Mouse (Mus musculus) stomach, embryonic 14.5 days (tissue): ENCODE results near the gene Lrrc18. TPM values are rescaled to one million over a fixed set of nuclear protein-coding genes. Genes with fewer than 3 reads are reported as not detected.

ENCODE experiments used
- ATAC-seq: fragments of 200-750 bp; cut with Nextera tagmentation; 2 replicates; pipeline ENCODE4 v1.8.0; 2017; ENCODE audit warnings: low read depth, moderate TSS enrichment; ENCODE audit not compliant: insufficient number of reproducible peaks, insufficient read depth, low FRiP score
- H3K27ac ChIP-seq: fragments of 300-500 bp; sonication (generic); 2 replicates; pipeline ENCODE4 v1.5.1; 2014; ENCODE audit warnings: mild to moderate bottlenecking, low read length, moderate library complexity, mixed read lengths
- H3K27me3 ChIP-seq: fragments of 300-500 bp; sonication (generic); 2 replicates; pipeline ENCODE4 v1.6.1; 2014; ENCODE audit warnings: low read length, control low read depth, mixed read lengths; ENCODE audit not compliant: control insufficient read depth, insufficient read depth
- H3K36me3 ChIP-seq: fragments of 300-500 bp; sonication (generic); 2 replicates; pipeline ENCODE4 v1.6.1; 2014; ENCODE audit warnings: mild to moderate bottlenecking, control low read depth, low read length, moderate library complexity, mixed read lengths; ENCODE audit not compliant: control insufficient read depth, insufficient read depth
- H3K4me1 ChIP-seq: fragments of 300-500 bp; sonication (generic); 2 replicates; pipeline ENCODE4 v1.6.1; 2014; ENCODE audit warnings: low read length, control low read depth, mixed read lengths; ENCODE audit not compliant: control insufficient read depth, insufficient read depth
- H3K4me2 ChIP-seq: fragments of 300-500 bp; sonication (generic); replicated peaks from 2 replicates; pipeline ENCODE4 v1.6.1; 2014; ENCODE audit warnings: low read depth, low read length, control low read depth
- H3K4me3 ChIP-seq: fragments of 300-500 bp; sonication (generic); 2 replicates; pipeline ENCODE4 v1.5.1; 2014; ENCODE audit warnings: low read depth, low read length, control low read depth
- H3K9ac ChIP-seq: fragments of 300-500 bp; sonication (generic); replicated peaks from 2 replicates; pipeline ENCODE4 v1.6.1; 2014; ENCODE audit warnings: low read depth, mild to moderate bottlenecking, control low read depth, low read length, moderate library complexity, mixed read lengths
- H3K9me3 ChIP-seq: fragments of 300-500 bp; sonication (generic); 2 replicates; pipeline ENCODE4 v1.6.1; 2016; ENCODE audit warnings: low read depth, low read length, control low read depth; ENCODE audit not compliant: control insufficient read depth
- WGBS: fragments of 180-500 bp; shearing (Covaris S2); extraction: QIAGEN DNeasy Blood & Tissue Kit; methylation state at CpG from one replicate; pipeline ENCODE4 v1.1.7; 2014; 5-methylcytosine and 5-hydroxymethylcytosine counted together
- polyA plus RNA-seq: library from polyadenylated mRNA; unstranded; fragments of >200 nt; fragmentation: Nextera tagmentation; extraction: Ambion mirVana; gene quantifications from 2 replicates; pipeline ENCODE4 v1.2.1, GENCODE M21; 2014

Lrrc18 gene
- polyA plus RNA-seq, 1 experiment from 2014 or later: 0.16 TPM

DNA sequence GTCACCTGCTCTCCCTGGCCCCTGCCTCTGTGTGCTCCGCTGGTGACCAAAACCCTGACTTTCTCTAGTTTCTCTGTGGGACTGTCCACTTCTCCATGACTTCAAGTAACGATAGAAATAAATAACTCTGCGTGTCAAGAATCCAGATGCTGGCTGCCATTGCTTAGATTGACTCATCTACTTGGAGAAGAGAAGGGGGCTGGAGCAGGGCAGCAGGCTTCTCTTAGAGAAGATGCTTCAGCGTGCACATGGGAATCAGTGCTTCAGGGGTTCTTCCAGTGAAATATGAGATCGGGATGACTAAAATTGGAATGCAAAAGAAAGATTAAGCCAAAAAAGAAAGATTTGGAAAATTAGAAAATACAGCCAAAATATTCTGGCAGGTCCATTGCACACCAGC lies 28.4 kb downstream of the Lrrc18 start:
- H3K4me3 ChIP-seq: no peak overlapping the region
- no peak overlapping the region for H3K4me2 ChIP-seq
- no peak overlapping the region for H3K9ac ChIP-seq
- no peaks in the 10 kb centered on the region for H3K36me3 ChIP-seq
- H3K4me1 ChIP-seq: no peaks in the 10 kb centered on the region
- H3K27ac ChIP-seq: no peak overlapping the region
- ATAC-seq: no peak
- WGBS: 45% methylated on average over 5 of the region's 5 CpGs
- no peaks in the 10 kb centered on the region for H3K9me3 ChIP-seq
- H3K27me3 ChIP-seq: no peaks in the 10 kb centered on the region

GRCm38 (mm10) chr14:33030849-33031248 lies 39.7 kb downstream of the Lrrc18 start:
- no peaks in the 10 kb centered on the region for H3K27me3 ChIP-seq
- no peak overlapping the region for H3K4me3 ChIP-seq
- no peak overlapping the region for H3K4me2 ChIP-seq
- H3K4me1 ChIP-seq: no peaks in the 10 kb centered on the region
- no peaks in the 10 kb centered on the region for H3K9me3 ChIP-seq
- H3K9ac ChIP-seq: no peak overlapping the region
- H3K27ac ChIP-seq: no peak overlapping the region
- H3K36me3 ChIP-seq: no peaks in the 10 kb centered on the region
- ATAC-seq: no peak
- 82% methylated on average over 3 of the region's 3 CpGs for WGBS

DNA sequence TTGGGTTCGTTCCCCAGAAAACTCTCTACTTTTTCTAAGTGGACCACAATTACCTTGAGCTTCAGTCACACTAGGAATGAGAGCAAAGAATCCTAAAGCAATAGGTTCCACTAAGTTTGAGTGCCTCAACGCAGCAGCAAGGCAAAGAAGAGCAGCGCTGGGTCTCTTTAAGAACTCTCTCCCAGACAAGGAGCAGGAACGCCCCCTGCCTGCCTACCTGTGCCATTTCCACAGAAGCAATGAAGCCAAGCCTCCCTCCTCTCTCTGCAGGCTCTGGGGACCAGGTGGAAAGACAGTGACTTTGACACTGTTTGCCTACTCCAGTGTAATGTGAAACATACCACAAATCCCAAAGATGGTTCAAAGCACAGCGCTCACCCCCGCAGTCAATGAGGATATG lies 42.2 kb downstream of the Lrrc18 start:
- H3K36me3 ChIP-seq: no peaks in the 10 kb centered on the region
- no peak for ATAC-seq
- H3K9me3 ChIP-seq: no peaks in the 10 kb centered on the region
- H3K27me3 ChIP-seq: no peaks in the 10 kb centered on the region
- H3K27ac ChIP-seq: no peak overlapping the region
- H3K4me1 ChIP-seq: no peaks in the 10 kb centered on the region
- H3K4me3 ChIP-seq: no peak overlapping the region
- H3K4me2 ChIP-seq: no peak overlapping the region
- WGBS: 33% methylated on average over 6 of the region's 6 CpGs
- no peak overlapping the region for H3K9ac ChIP-seq

- no peak for ATAC-seq
- no peak overlapping the region for H3K4me2 ChIP-seq
- H3K4me1 ChIP-seq: no peaks in the 10 kb centered on the region
- no peaks in the 10 kb centered on the region for H3K9me3 ChIP-seq
- no peak overlapping the region for H3K4me3 ChIP-seq
- H3K9ac ChIP-seq: no peak overlapping the region
- no peak overlapping the region for H3K27ac ChIP-seq
- WGBS: 58% methylated on average over 5 of the region's 5 CpGs
- no peaks in the 10 kb centered on the region for H3K36me3 ChIP-seq
- no peaks in the 10 kb centered on the region for H3K27me3 ChIP-seq
These were observed 44.2 kb downstream of the Lrrc18 start for GRCm38 (mm10) chr14:33035386-33035785.

DNA sequence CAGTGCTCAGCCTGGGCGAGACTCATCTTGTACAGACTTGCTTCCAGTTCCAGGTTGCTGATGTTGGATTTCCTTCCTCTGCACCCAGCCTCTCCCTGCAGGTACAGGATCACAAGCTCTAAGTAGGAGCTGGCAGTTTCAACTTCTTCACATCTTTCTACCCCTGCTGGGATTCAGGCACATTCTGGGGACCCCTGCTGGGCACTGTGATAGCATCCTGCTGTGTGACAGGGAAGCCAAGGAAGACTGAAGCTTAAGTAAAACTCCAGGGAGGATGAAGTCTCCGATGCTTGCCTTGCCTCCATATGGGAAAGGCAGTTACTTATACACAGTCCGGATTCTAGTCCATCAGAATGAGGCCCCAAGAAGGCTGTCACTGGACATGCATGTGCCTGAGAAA lies 45.6 kb downstream of the Lrrc18 start:
- Histone ChIP-seq H3K27ac (no peak overlapping the region), H3K4me2 (no peak overlapping the region), H3K4me3 (no peak overlapping the region), H3K9me3 (no peaks in the 10 kb centered on the region), H3K9ac (no peak overlapping the region), H3K4me1 (no peaks in the 10 kb centered on the region), H3K36me3 (no peaks in the 10 kb centered on the region), H3K27me3 (no peaks in the 10 kb centered on the region)
- no peak for ATAC-seq
- WGBS: 51% methylated on average over 3 of the region's 3 CpGs

GRCm38 (mm10) chr14:33045217-33045616 lies 54.0 kb downstream of the Lrrc18 start:
- Histone ChIP-seq H3K4me1 (no peaks in the 10 kb centered on the region), H3K4me3 (no peak overlapping the region), H3K36me3 (no peaks in the 10 kb centered on the region), H3K9me3 (no peaks in the 10 kb centered on the region), H3K9ac (no peak overlapping the region), H3K27me3 (no peaks in the 10 kb centered on the region), H3K4me2 (no peak overlapping the region), H3K27ac (no peak overlapping the region)
- ATAC-seq: no peak
- 87% methylated on average over 3 of the region's 3 CpGs for WGBS

- Histone ChIP-seq H3K4me3 (no peak overlapping the region), H3K27me3 (no peaks in the 10 kb centered on the region), H3K9me3 (no peaks in the 10 kb centered on the region), H3K36me3 (no peaks in the 10 kb centered on the region), H3K9ac (no peak overlapping the region), H3K4me2 (no peak overlapping the region), H3K4me1 (no peaks in the 10 kb centered on the region), H3K27ac (no peak overlapping the region)
- 53% methylated on average over 8 of the region's 8 CpGs for WGBS
- ATAC-seq: no peak
These were observed 62.3 kb downstream of the Lrrc18 start for GRCm38 (mm10) chr14:33053441-33053840.

GRCm38 (mm10) chr14:33058881-33059660 lies 67.9 kb downstream of the Lrrc18 start:
- Histone ChIP-seq H3K9me3 (no peaks in the 10 kb centered on the region), H3K36me3 (no peaks in the 10 kb centered on the region), H3K9ac (no peak overlapping the region), H3K4me2 (no peak overlapping the region), H3K27me3 (no peaks in the 10 kb centered on the region), H3K4me1 (no peaks in the 10 kb centered on the region), H3K27ac (no peak overlapping the region), H3K4me3 (no peak overlapping the region)
- WGBS: 92% methylated on average over 7 of the region's 7 CpGs
- ATAC-seq: no peak

- H3K27ac ChIP-seq: no peak overlapping the region
- no peak overlapping the region for H3K4me3 ChIP-seq
- 81% methylated on average over 5 of the region's 5 CpGs for WGBS
These were observed 71.8 kb downstream of the Lrrc18 start for GRCm38 (mm10) chr14:33062996-33063395.

More at GRCm38 (mm10) chr14:33062996-33063395, 71.8 kb downstream of the Lrrc18 start:
- Histone ChIP-seq H3K4me1 (no peaks in the 10 kb centered on the region), H3K36me3 (no peaks in the 10 kb centered on the region), H3K9me3 (no peaks in the 10 kb centered on the region), H3K9ac (no peak overlapping the region), H3K4me2 (no peak overlapping the region), H3K27me3 (no peaks in the 10 kb centered on the region)
- ATAC-seq: no peak
